Comparison of ENCODE assay signal across 10 mouse cellular contexts in genomic region chr19:6260428-6260827, GRCm38 (mm10). TPM values are rescaled to one million over a fixed set of nuclear protein-coding genes. Genes with fewer than 3 reads are reported as not detected.
DNase-seq lines count a peak whose midpoint lies in the region; ATAC-seq and TF ChIP-seq lines count a peak whose summit lies in the region.
"Had no signal": no experiment of that assay in that cellular context is flagged by ENCODE, and none has a peak within 500 bp of the region (broad histone marks: within the 10 kb centered on the region; RNA-seq: fewer than 3 reads in every experiment).

No protein-coding gene starts in this region.

- H3K4me1 ChIP-seq in intestine, postnatal 0 days (replicated peaks; ENCODE audit: control insufficient read depth, insufficient read depth, low read length): 0 out of 2 replicates have a peak, but pooled peaks cover 3% of the 10 kb centered on the region
- H3K4me1 ChIP-seq in intestine, embryonic 15.5 days (replicated peaks): no peaks in the 10 kb centered on the region
- H3K4me1 ChIP-seq in CH12.LX (ENCODE audit: control insufficient read depth in 1 of 2, insufficient read depth in 2 of 2): peaks cover 0 to 8% of the 10 kb centered on the region in 2 experiments; a peak in 1 of 4 replicates
- H3K4me1 ChIP-seq in lung, postnatal 0 days (ENCODE audit: insufficient read depth, low read depth, low read length): no peaks in the 10 kb centered on the region
- H3K4me1 ChIP-seq in forebrain, embryonic 15.5 days: no peaks in the 10 kb centered on the region
- H3K4me1 ChIP-seq: midbrain, embryonic 15.5 days had no signal

- TF ChIP-seq EP300 in CH12.LX (IDR thresholded peaks at IDR 0.05; ENCODE audit: low read length): no peak
- TF ChIP-seq EP300 in lung, postnatal 0 days (IDR thresholded peaks at IDR 0.05): no peak

- peak; percentile 62 for TF ChIP-seq CTCF in intestine, postnatal 0 days (IDR thresholded peaks at IDR 0.05; ENCODE audit: low read depth)
- TF ChIP-seq CTCF in CH12.LX (conservative IDR thresholded peaks at IDR 0.05 in 1 of 2, IDR thresholded peaks at IDR 0.05 in 1 of 2; ENCODE audit: low read depth in 2 of 2, low read length in 2 of 2): peak in 1 of 2 experiments; percentile 68; a peak in 2 of 4 replicates
- peak; percentile 55 for TF ChIP-seq CTCF in lung, postnatal 0 days (IDR thresholded peaks at IDR 0.05)

- TF ChIP-seq RAD21 in CH12.LX (IDR thresholded peaks at IDR 0.05; ENCODE audit: low read depth, low read length): peak; percentile 52

- no peaks in the 10 kb centered on the region for H3K9me3 ChIP-seq in intestine, postnatal 0 days (ENCODE audit: control insufficient read depth)
- no peaks in the 10 kb centered on the region for H3K9me3 ChIP-seq in intestine, embryonic 15.5 days
- H3K9me3 ChIP-seq in CH12.LX (replicated peaks; ENCODE audit: low read length): peaks cover 3% of the 10 kb centered on the region
- no peaks in the 10 kb centered on the region for H3K9me3 ChIP-seq in lung, postnatal 0 days (ENCODE audit: low read length)
- no peaks in the 10 kb centered on the region for H3K9me3 ChIP-seq in forebrain, embryonic 15.5 days
- H3K9me3 ChIP-seq: midbrain, embryonic 15.5 days had no signal

- no peak overlapping the region for H3K9ac ChIP-seq in intestine, postnatal 0 days (ENCODE audit: low read depth, low read length)
- H3K9ac ChIP-seq in intestine, embryonic 15.5 days: no peak overlapping the region
- no peak overlapping the region for H3K9ac ChIP-seq in CH12.LX (ENCODE audit: insufficient read depth, low read depth)
- H3K9ac ChIP-seq in lung, postnatal 0 days (replicated peaks; ENCODE audit: low read depth): no peak overlapping the region
- H3K9ac ChIP-seq in forebrain, embryonic 15.5 days (replicated peaks): no peak overlapping the region
- H3K9ac ChIP-seq: midbrain, embryonic 15.5 days had no signal

- H3K36me3 ChIP-seq in intestine, postnatal 0 days (ENCODE audit: control insufficient read depth, insufficient read depth): peaks cover 59% of the 10 kb centered on the region
- H3K36me3 ChIP-seq in intestine, embryonic 15.5 days: peaks cover 43% of the 10 kb centered on the region
- peaks cover 51 to 78% of the 10 kb centered on the region in 2 experiments for H3K36me3 ChIP-seq in CH12.LX (replicated peaks in 1 of 2; ENCODE audit: control insufficient read depth in 1 of 2, insufficient read depth in 1 of 2, low read length in 1 of 2)
- peaks cover 39% of the 10 kb centered on the region for H3K36me3 ChIP-seq in lung, postnatal 0 days (ENCODE audit: insufficient read depth, low read length)
- peaks cover 48% of the 10 kb centered on the region for H3K36me3 ChIP-seq in forebrain, embryonic 15.5 days

- H3K79me2 ChIP-seq in CH12.LX (replicated peaks; ENCODE audit: control insufficient read depth, extremely low read depth, insufficient read depth, poor library complexity, severe bottlenecking): no peaks in the 10 kb centered on the region

- TF ChIP-seq POLR2A in CH12.LX (IDR thresholded peaks at IDR 0.05; ENCODE audit: low read depth, low read length): no peak

- in situ Hi-C loops in CH12.LX (cut with MboI; ENCODE audit: low pct_ligation_motif_present, low pct_unique_long_range_greater_than_20kb, low sequenced_read_pairs): loop anchor here (5.0 kb wide), 1 partner anchor 47 kb away; the partner anchor contains the start of gene Cdc42bpg

- H3K27ac ChIP-seq in intestine, postnatal 0 days (ENCODE audit: low read depth, low read length): no peak overlapping the region
- H3K27ac ChIP-seq in intestine, embryonic 15.5 days: no peak overlapping the region
- no peak overlapping the region for H3K27ac ChIP-seq in CH12.LX (ENCODE audit: insufficient read depth, low read depth)
- H3K27ac ChIP-seq in lung, postnatal 0 days (ENCODE audit: low read length): no peak overlapping the region
- H3K27ac ChIP-seq in forebrain, embryonic 15.5 days (replicated peaks): no peak overlapping the region
- H3K27ac ChIP-seq: midbrain, embryonic 15.5 days had no signal

- WGBS in intestine, postnatal 0 days: 83% methylated on average over 2 of the region's 2 CpGs
- 74% methylated on average over 2 of the region's 2 CpGs for WGBS in intestine, embryonic 15.5 days
- 60% methylated on average over 2 of the region's 2 CpGs for WGBS in lung, postnatal 0 days
- WGBS in forebrain, embryonic 15.5 days: 81% methylated on average over 2 of the region's 2 CpGs

- H3K27me3 ChIP-seq in intestine, postnatal 0 days (replicated peaks; ENCODE audit: control insufficient read depth, insufficient read depth, low read length): no peaks in the 10 kb centered on the region
- H3K27me3 ChIP-seq in intestine, embryonic 15.5 days (replicated peaks): no peaks in the 10 kb centered on the region
- H3K27me3 ChIP-seq in CH12.LX (replicated peaks): no peaks in the 10 kb centered on the region
- no peaks in the 10 kb centered on the region for H3K27me3 ChIP-seq in lung, postnatal 0 days (replicated peaks; ENCODE audit: insufficient read depth, low read length)
- H3K27me3 ChIP-seq in forebrain, embryonic 15.5 days: no peaks in the 10 kb centered on the region
- H3K27me3 ChIP-seq: midbrain, embryonic 15.5 days had no signal

- dilution Hi-C loops in CH12.LX (cut with MboI; ENCODE audit: extremely low pct_ligation_motif_present, extremely low pct_unique_long_range_greater_than_20kb, low sequenced_read_pairs): no loop called here

- H3K4me3 ChIP-seq in intestine, postnatal 0 days (ENCODE audit: low read depth, low read length): no peak overlapping the region
- H3K4me3 ChIP-seq in intestine, embryonic 15.5 days (replicated peaks): no peak overlapping the region
- H3K4me3 ChIP-seq in CH12.LX (replicated peaks in 1 of 3; ENCODE audit: low read depth in 2 of 3, low read length in 2 of 3, poor library complexity in 1 of 3): no peak overlapping the region
- no peak overlapping the region for H3K4me3 ChIP-seq in lung, postnatal 0 days (ENCODE audit: low read depth, low read length)
- H3K4me3 ChIP-seq in forebrain, embryonic 15.5 days: no peak overlapping the region
- H3K4me3 ChIP-seq: midbrain, embryonic 15.5 days had no signal

- H3K4me2 ChIP-seq in intestine, postnatal 0 days (replicated peaks; ENCODE audit: low read depth): no peak overlapping the region
- no peak overlapping the region for H3K4me2 ChIP-seq in intestine, embryonic 15.5 days (replicated peaks)
- no peak overlapping the region for H3K4me2 ChIP-seq in CH12.LX (ENCODE audit: insufficient read depth, low read depth, poor library complexity, severe bottlenecking)
- no peak overlapping the region for H3K4me2 ChIP-seq in lung, postnatal 0 days (replicated peaks; ENCODE audit: low read depth, low read length)
- no peak overlapping the region for H3K4me2 ChIP-seq in forebrain, embryonic 15.5 days (replicated peaks)
- H3K4me2 ChIP-seq: midbrain, embryonic 15.5 days had no signal

- no peak for ATAC-seq in intestine, postnatal 0 days
- no peak for ATAC-seq in intestine, embryonic 15.5 days
- ATAC-seq in lung, postnatal 0 days: no peak
- no peak for ATAC-seq in forebrain, embryonic 15.5 days (replicated peaks)
- no peak for ATAC-seq in erythroblast, adult 5-6 weeks (replicated peaks; ENCODE audit: low FRiP score, poor library complexity, severe bottlenecking)
- ATAC-seq: midbrain, embryonic 15.5 days had no signal

- DNase-seq in CH12.LX (ENCODE audit: extremely low read depth): no peak
- DNase-seq in cerebellum, postnatal 14 days: peak; percentile 73 to 76
- DNase-seq in lung, postnatal 0 days (ENCODE audit: low spot score): no peak
- no peak for DNase-seq in urinary bladder, adult 18-20 months (ENCODE audit: low spot score in 2 of 2)

RNA-seq across cellular contexts. Expression of gene Ehd1, which starts 16.1 kb away (rescaled TPM):
- 177 and 201 TPM in 2 replicates for polyA plus RNA-seq in intestine, postnatal 0 days (2015; fragmentation: Nextera tagmentation; extraction: Ambion mirVana)
- 88.8 and 115 TPM in 2 replicates for polyA plus RNA-seq in intestine, embryonic 15.5 days (2015; fragmentation: Nextera tagmentation; extraction: Ambion mirVana)
- total RNA-seq in CH12.LX (2012; rRNA removed) (231 and 400 TPM in 2 replicates), CH12.LX (2014; rRNA removed) (97.4 and 131 TPM in 2 replicates)
- polyA plus RNA-seq in CH12.LX (2012; ENCODE audit: insufficient read length, low read depth): 245 and 301 TPM in 2 replicates
- 115 and 119 TPM in 2 replicates for polyA plus RNA-seq in lung, postnatal 0 days (2015; fragmentation: Nextera tagmentation; extraction: Ambion mirVana)
- polyA plus RNA-seq in forebrain, embryonic 15.5 days (2015; fragmentation: Nextera tagmentation; extraction: Ambion mirVana): 88.1 TPM in 2 replicates
- total RNA-seq in erythroblast, adult 5-6 weeks (2015; ENCODE audit: low replicate concordance): 12.7 and 13.2 TPM in 2 replicates
- total RNA-seq in erythroblast, adult 5-6 weeks (2017; ENCODE audit: low replicate concordance): 25.8 and 25.9 TPM in 2 replicates

RNA-seq across cellular contexts. Expression of gene Atg2a, which starts 19.0 kb away (rescaled TPM):
- 3.6 and 4.0 TPM in 2 replicates for polyA plus RNA-seq in intestine, postnatal 0 days (2015; fragmentation: Nextera tagmentation; extraction: Ambion mirVana)
- 6.9 and 8.7 TPM in 2 replicates for polyA plus RNA-seq in intestine, embryonic 15.5 days (2015; fragmentation: Nextera tagmentation; extraction: Ambion mirVana)
- total RNA-seq in CH12.LX (2012; rRNA removed) (9.5 and 10.0 TPM in 2 replicates), CH12.LX (2014; rRNA removed) (2.3 and 2.8 TPM in 2 replicates)
- 9.4 and 13.9 TPM in 2 replicates for polyA plus RNA-seq in CH12.LX (2012; ENCODE audit: insufficient read length, low read depth)
- 5.1 and 5.9 TPM in 2 replicates for polyA plus RNA-seq in lung, postnatal 0 days (2015; fragmentation: Nextera tagmentation; extraction: Ambion mirVana)
- 9.7 and 10.1 TPM in 2 replicates for polyA plus RNA-seq in forebrain, embryonic 15.5 days (2015; fragmentation: Nextera tagmentation; extraction: Ambion mirVana)
- total RNA-seq in erythroblast, adult 5-6 weeks (2015; ENCODE audit: low replicate concordance): 32.4 and 33.4 TPM in 2 replicates
- 32.2 and 39.0 TPM in 2 replicates for total RNA-seq in erythroblast, adult 5-6 weeks (2017; ENCODE audit: low replicate concordance)

RNA-seq across cellular contexts. Expression of gene Ppp2r5b, which starts 24.8 kb away (rescaled TPM):
- 15.2 and 17.1 TPM in 2 replicates for polyA plus RNA-seq in intestine, postnatal 0 days (2015; fragmentation: Nextera tagmentation; extraction: Ambion mirVana)
- 21.2 and 22.3 TPM in 2 replicates for polyA plus RNA-seq in intestine, embryonic 15.5 days (2015; fragmentation: Nextera tagmentation; extraction: Ambion mirVana)
- total RNA-seq in CH12.LX (2012; rRNA removed): 7.8 and 9.8 TPM in 2 replicates
- total RNA-seq in CH12.LX (2014; rRNA removed): 2.8 and 3.0 TPM in 2 replicates
- polyA plus RNA-seq in CH12.LX (2012; ENCODE audit: insufficient read length, low read depth): 3.4 and 4.1 TPM in 2 replicates
- 20.2 and 21.6 TPM in 2 replicates for polyA plus RNA-seq in lung, postnatal 0 days (2015; fragmentation: Nextera tagmentation; extraction: Ambion mirVana)
- polyA plus RNA-seq in forebrain, embryonic 15.5 days (2015; fragmentation: Nextera tagmentation; extraction: Ambion mirVana): 95.5 and 98.5 TPM in 2 replicates
- total RNA-seq in erythroblast, adult 5-6 weeks (2015; ENCODE audit: low replicate concordance): 45.5 and 51.0 TPM in 2 replicates
- total RNA-seq in erythroblast, adult 5-6 weeks (2017; ENCODE audit: low replicate concordance): 117 and 295 TPM in 2 replicates

RNA-seq across cellular contexts. Expression of gene Gpha2, which starts 34.2 kb away (rescaled TPM):
- 0.26 and 0.34 TPM in 2 replicates for polyA plus RNA-seq in intestine, postnatal 0 days (2015; fragmentation: Nextera tagmentation; extraction: Ambion mirVana)
- polyA plus RNA-seq in intestine, embryonic 15.5 days (2015; fragmentation: Nextera tagmentation; extraction: Ambion mirVana): 0.39 and 0.41 TPM in 2 replicates
- total RNA-seq in CH12.LX (2012; rRNA removed) (not detected in 2 replicates), CH12.LX (2014; rRNA removed) (not detected in 2 replicates)
- polyA plus RNA-seq in CH12.LX (2012; ENCODE audit: insufficient read length, low read depth): not detected in 2 replicates
- 0.49 and 0.55 TPM in 2 replicates for polyA plus RNA-seq in lung, postnatal 0 days (2015; fragmentation: Nextera tagmentation; extraction: Ambion mirVana)
- polyA plus RNA-seq in forebrain, embryonic 15.5 days (2015; fragmentation: Nextera tagmentation; extraction: Ambion mirVana): not detected in 2 replicates
- not detected in 2 replicates for total RNA-seq in erythroblast, adult 5-6 weeks (2015; ENCODE audit: low replicate concordance)
- total RNA-seq in erythroblast, adult 5-6 weeks (2017; ENCODE audit: low replicate concordance): not detected in 2 replicates
- total RNA-seq: layer of hippocampus, postnatal 10 days had no signal
- polyA plus RNA-seq: midbrain, embryonic 15.5 days had no signal

RNA-seq across cellular contexts. Expression of gene Cdc42bpg, which starts 45.8 kb away (rescaled TPM):
- polyA plus RNA-seq in intestine, postnatal 0 days (2015; fragmentation: Nextera tagmentation; extraction: Ambion mirVana): 1.8 and 2.3 TPM in 2 replicates
- 1.0 and 1.4 TPM in 2 replicates for polyA plus RNA-seq in intestine, embryonic 15.5 days (2015; fragmentation: Nextera tagmentation; extraction: Ambion mirVana)
- 4.1 and 4.2 TPM in 2 replicates for total RNA-seq in CH12.LX (2012; rRNA removed)
- total RNA-seq in CH12.LX (2014; rRNA removed): 0.65 and 0.79 TPM in 2 replicates
- polyA plus RNA-seq in CH12.LX (2012; ENCODE audit: insufficient read length, low read depth): 2.3 and 2.6 TPM in 2 replicates
- polyA plus RNA-seq in lung, postnatal 0 days (2015; fragmentation: Nextera tagmentation; extraction: Ambion mirVana): 2.8 and 3.2 TPM in 2 replicates
- polyA plus RNA-seq in forebrain, embryonic 15.5 days (2015; fragmentation: Nextera tagmentation; extraction: Ambion mirVana): 0.31 and 0.67 TPM in 2 replicates
- total RNA-seq in erythroblast, adult 5-6 weeks (2015; ENCODE audit: low replicate concordance): 0.21 TPM in 1 of 2 replicates, not detected in the other
- total RNA-seq in erythroblast, adult 5-6 weeks (2017; ENCODE audit: low replicate concordance): 0.17 and 0.70 TPM in 2 replicates

Comparison
In these comparisons a context has a peak if more than half of its experiments do, and no peak if none do; other contexts are left out.
1. DNase-seq: peak in cerebellum, postnatal 14 days (2 of 2); none in CH12.LX (single experiment), lung, postnatal 0 days (single experiment) and urinary bladder, adult 18-20 months (0 of 2).